Mouse (Mus musculus) adrenal gland, postnatal 36 days (tissue): ENCODE data around the gene Phox2b. TPM values are rescaled to one million over a fixed set of nuclear protein-coding genes. Genes with fewer than 3 reads are reported as not detected.

Experiments
- DNase-seq, 2 experiments: peaks; one replicate each; pipeline ENCODE4 v3.0.0; 2021; ENCODE audit warnings: mixed read lengths in 1 of 2
- long read RNA-seq, 2 experiments: library from polyadenylated mRNA; stranded (forward); transcript quantifications; one replicate each; pipeline ENCODE4 v2.0.0; 2021; ENCODE audit warnings: borderline sequencing depth in 2 of 2
- total RNA-seq, 2 experiments: library from RNA; stranded (reverse); gene quantifications; 2 replicates each; pipeline ENCODE4 v1.2.3; 2021

The Phox2b gene
- 10 to 100 TPM; 18.1 to 20.0 TPM for total RNA-seq
- long read RNA-seq, experiment 1, transcript Phox2b-201 (3 exons, 3,013 nt), result major isoform, 8 of 14 reads
- long read RNA-seq, experiment 1, partial matches to known transcripts, result 5 of 14 reads
- long read RNA-seq, experiment 1, other reads (novel, unspliced or antisense), result 1 of 14 reads
- long read RNA-seq, experiment 2, transcript Phox2b-201 (3 exons, 3,013 nt), result major isoform, 12 of 13 reads
- long read RNA-seq, experiment 2, partial matches to known transcripts, result 1 of 13 reads
- long read RNA-seq, experiment 2, other reads (novel, unspliced or antisense), result 0 of 13 reads

DNA sequence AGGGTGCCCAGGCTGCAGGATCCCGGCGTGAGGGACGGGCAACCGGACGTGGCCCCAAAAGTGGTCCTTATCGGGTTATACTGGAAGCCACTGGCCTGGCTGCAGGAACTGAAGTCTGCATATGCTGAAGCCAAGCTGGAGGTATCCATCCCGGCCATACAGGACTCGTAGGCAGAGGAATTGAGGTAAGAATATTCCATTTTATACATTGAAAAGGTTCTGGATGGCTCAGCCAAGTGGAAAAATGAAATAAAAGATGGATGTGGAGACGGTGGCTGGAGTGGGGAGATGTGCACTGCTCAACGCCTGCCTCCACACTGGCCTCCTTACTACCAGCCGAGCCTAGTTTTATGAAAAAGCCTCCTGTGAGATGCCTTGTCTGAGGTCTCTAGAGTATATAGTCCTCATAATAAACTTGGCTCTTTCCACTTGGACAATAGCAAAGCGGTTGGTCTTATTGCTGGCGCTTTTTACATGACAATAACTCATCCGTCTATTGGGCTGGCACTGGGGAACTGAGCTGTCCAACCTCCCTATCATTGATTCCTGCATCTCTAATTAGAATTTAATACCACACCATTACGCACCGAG, at the start of gene Phox2b:
Phox2b (minus strand) TSS at position 569 of the 591 bp plus-strand sequence.
- no peak for DNase-seq

DNA sequence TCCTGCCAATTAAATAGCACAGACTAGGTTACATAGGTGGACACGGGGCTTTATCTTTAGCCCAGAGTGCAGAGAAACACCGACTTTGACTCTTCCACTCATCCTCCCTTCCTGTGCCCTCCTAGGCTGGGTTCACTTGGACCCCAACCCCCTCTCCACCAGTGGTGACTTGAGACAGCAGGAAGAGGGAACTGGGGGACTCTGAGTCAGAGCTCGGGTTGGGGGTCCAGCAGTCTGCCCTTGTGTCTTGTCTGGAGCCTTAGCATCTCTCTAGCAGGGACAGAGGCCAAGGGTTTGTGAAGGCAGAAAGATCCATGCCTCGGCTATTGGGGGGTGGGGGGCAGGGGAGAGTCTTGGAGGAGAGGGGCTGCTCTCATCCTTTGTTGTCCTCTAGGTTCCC, 43.5 kb upstream of the Phox2b start:
- no peak for DNase-seq

DNA sequence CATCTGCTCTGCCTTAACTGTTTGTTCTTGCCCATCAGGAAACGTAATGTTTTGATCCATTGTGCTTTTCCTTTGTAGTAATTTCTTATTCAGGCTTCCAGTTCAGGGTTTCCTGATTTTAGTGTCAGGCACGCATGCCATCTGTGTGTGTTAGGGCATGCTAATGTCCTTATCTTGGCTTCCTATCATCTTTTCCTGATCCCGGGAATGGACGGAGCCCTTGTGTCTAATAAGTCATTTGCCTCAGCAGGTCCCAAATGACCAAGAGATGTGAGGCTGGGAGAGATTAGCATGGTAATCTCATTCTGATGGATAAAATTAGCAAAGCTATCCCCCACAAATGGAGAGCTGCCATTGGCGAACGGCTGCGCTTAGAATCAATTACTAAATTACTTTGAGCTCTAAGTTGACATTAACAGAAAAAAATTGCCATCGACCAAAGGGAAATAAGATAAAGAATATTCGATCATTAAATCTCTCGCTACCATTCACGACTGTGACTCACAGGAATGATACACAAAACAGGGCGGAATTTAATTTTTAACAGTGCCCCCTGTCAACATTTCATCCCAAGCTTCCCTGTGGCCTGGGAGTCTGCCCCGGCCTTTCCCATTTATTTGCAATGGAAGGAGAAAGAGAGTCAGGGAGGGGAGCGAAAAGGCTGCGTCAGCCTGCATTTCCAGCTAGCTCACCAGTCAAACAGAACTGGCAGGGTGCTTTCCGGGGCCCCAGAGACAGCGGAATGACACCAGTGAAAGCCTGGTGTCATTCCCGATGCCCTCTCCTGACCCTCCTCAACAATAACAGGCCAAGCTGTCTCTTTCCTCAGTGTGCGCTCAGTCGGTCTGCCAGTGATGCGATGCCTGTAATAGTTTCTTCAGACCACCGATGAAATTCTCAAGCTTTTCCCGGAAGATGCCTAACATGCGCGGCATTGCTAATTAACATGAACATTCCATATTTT, 40.2 kb upstream of the Phox2b start:
- no peak for DNase-seq

DNA sequence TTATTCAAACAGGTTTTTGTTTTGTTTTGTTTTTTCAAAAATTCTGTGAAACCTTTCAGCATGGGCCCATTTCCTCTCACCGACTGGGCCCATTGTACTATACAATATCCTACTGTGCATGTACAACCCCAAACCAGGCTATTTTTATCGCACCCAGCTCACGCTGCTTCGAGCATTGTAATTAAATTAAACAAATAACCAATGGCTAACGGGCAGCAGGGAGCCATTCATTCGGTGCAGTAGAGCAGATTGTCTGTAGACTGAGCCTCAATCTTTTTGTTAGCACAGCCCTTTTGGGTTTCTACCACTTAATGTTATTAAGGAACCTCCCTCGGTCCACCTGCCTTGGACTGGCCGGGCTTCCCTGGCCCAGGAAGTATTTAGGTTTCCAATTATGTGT, 39.5 kb upstream of the Phox2b start:
- no peak for DNase-seq

DNA sequence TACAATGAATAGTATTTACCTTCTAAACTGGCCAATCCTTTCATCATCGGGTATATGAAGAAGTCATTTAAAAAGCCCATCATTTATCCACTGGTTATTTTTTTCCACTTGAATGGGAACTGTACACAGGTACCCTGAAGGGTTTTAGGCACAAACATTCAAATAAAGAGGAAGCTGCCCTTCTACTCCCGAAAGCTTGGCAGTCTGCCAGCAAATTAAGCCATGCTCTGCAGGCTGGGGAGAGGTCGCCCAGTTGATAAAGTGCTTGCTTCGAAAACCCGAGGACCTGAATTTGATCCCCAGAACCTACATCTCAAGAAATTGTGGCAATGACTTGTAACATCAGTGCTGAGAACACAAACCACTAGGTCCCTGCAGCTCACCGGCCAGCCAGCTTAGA, 35.6 kb upstream of the Phox2b start:
- no peak for DNase-seq

DNA sequence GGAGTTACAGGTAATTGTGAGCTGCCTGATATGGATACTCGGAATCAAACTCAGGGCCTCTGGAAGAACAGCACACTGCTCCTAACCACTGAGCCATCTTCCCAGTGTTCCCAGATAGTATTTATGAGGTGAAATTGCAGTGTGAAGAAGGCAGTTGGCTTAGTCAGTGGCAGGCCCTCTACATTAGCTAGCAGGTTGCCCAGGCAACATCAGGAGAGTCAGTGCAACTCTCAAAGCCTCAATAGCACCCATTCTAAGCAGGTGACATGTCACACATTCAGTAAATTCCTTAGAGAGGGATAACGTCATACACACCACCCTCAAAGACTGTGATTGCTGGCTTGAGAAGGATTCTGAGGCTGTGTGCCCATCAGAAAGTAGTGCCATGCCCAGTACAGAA, 32.6 kb upstream of the Phox2b start:
- DNase-seq, result no peak

DNA sequence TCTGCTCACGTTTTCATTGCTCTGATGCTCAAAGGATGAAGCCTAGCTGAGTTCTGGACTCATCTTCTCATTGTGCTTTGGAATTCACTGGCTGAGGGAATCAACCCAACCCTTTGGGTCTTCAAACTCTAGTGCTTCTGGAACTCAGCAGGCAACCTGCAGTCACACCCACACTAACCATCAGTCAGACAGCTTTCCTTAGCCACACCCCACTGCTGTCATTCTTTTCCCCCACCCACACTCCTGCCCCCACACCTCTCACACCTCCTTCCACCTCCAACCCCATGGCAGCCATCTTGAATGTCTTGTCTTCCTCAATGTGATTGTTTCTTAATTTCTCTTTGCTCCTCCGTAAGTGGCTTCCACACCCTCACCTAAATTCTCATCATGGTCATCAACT, 7.2 kb upstream of the Phox2b start:
- DNase-seq, result no peak

DNA sequence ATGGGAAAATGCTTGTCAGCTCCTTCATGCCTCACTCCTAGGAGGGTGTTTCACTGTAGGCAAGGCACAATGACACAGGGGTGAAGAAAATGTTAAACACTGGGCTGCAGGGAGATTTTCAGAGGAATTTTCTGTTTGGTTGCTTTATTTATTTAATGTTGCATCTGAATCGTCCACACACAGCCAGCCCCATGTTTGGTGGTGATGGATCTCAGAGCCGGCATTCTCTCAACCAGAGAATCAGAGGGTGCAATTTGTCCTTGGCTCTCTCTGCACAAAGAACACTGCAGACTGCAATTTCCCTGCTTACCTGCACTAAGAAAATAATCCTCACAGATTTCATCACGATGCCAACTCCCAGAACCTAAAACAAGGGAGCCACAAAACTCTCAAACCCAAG, 3.9 kb upstream of the Phox2b start:
- no peak for DNase-seq

DNA sequence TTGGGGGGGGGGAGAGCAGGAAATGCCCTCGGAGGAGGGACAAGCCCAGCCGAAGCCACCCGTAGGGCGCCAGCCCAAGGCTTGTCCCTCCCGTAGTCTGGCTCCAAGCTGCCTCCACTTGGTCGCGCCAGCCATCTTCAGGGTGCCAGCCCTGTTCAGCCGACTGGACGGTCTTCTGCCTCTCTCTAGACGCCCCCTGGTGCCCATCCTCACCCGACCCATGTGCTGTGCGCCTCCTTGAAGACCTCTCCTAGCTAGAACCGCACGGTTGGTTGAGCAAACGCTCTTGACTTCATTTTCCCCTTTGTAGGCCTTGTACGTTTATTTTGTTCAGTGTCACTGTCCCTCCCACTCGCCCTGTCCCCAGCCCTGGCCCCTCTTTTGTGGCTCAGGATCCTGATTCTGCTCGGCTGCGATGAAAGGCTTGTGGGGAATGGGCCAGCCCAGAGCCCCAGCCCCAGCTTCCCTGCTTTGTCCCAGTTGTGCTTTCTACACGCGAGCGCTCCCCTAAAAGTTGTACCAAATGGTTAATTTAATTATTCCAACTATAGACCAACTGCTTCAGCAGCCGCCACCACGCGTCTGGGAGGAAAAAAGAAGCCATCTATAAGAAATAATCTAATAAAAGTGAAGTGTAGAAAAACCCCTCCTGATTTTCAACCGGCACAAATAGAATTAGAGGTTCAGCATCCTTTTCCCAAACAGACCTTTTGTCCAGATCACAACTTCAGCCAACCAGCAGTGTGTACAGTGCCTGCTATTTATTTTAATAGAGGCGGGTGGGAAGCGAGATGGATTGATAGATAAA, 2.9 kb upstream of the Phox2b start:
- no peak for DNase-seq

DNA sequence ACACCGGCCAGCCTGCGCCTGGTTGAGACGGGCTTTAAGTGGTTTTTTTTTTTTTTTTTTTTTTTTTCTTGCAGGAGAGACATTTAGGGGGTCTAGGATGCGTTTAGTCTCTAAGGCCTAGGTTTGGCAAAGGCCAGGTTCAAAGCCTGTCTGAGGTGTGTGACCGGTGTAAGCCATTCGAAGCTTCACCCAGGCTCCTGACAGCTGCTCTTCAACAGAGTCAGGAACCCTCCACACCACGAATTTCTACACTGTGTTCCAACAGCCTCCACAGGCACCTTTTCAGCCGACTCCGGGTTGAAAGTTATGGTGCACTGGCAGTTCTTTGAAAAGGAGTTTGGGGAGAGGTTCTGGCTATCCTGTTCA, 2.3 kb upstream of the Phox2b start:
- no peak for DNase-seq

DNA sequence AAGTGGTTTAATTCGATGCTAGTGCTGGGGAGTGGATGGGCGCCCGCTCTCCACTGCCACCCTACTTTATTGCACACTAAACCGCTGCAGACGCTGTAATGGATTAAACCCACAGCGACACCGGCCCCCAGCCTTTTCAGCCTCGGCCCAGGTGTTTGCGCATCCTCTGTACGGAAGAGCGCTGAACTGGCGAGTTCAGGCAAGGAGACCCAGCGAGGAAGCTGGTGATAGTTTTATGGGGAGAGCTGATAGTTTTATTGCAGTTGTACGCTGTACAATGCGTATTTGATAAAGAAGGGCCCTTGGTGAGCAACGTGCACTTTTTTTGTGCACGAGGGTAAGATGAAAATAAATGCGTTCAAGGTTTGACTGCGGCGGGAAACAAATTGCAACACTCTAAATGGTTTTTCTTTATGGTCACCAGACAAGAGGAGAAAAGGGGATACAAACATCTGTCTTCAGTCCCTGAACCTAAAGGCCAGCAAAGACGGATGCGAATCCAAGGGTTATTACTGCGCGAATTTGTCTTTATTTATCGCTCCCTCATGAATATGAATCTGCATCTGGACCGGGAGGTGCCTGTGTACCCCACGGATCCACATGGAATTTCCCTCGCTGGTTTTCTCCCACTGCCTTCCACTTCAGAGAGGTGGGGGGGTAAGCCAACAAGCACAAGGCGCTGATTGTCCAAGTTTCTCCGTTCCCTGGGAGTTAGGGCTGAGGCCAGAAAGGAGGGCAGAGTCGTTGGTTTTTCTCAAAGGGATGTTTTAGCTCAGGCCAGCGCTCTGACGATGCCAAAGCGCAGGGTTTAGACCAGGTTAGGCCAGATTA, 1.7 kb upstream of the Phox2b start:
- DNase-seq, result no peak

DNA sequence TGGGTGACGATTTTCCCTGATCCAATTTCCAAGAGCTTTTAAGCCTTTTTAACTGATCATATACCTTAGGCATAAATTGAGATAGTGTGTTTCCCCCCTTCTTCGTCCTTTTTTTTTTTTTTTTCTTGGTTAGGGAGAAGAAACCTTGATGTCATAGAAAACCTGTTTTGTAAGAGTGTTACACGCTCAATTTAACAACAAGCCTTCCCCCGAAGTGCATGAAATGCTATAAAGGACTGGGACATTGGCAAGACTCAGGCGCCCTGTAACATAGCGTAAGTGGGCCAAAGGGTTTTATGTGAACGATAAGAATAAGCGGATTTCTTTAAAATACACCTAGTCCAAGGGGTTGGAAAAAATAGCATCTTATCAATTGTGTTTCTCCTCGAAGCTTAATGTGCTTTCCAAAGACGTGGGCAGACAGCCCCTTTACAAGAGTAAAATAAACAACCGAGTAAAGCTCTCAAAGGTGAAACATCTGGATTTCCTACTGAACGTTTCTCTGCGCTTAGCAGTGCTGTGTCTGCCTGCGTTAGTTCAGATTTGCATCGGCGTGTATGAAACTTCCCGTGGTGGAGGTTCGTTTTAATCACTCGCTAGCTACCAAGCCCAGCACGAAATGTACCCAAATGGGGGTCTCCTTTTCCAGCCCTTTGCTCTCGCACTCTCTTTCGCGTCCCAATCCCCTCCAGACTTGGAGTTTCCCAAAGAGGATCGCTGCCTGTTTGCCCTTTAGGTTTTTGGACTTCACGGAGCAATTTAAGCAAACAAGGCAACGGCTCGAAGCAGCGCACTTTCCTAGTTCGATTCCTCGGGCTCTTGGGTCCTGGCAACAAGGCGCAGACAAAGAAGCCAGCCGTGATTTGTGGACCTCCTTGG, 531 bp upstream of the Phox2b start:
- no peak for DNase-seq

DNA sequence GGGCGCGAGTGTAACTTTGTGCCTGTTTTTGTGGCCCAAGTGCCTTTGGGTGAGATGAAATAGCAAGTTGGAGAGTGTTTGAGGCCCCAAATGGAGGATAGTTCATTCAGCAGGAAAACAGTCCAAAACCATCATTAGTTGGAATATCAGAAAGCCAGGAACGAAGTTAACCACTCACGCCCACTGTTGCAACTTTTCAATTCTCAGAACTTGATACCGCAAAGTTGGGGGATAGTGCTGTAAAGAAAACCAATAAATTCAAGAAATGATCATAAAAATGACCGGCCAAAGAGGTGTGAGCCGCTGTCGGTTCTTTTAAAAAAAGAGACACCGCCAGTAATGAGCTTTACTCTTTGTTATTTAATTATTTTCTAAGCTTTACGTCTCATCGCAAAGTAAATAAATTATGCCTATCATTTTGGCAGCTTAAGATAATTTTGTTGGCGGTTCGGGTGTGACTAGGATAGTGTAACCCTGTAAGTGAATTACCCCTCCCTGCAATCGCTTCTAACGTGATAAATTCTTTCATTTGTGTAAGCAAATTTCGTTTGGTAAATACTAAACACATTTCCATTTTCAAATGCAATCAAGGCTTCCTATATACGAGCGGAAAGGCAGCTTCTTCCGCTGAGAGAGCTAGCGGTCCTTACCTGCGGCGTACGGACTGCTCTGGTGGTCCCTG, 909 bp downstream of the Phox2b start:
- DNase-seq, result no peak

DNA sequence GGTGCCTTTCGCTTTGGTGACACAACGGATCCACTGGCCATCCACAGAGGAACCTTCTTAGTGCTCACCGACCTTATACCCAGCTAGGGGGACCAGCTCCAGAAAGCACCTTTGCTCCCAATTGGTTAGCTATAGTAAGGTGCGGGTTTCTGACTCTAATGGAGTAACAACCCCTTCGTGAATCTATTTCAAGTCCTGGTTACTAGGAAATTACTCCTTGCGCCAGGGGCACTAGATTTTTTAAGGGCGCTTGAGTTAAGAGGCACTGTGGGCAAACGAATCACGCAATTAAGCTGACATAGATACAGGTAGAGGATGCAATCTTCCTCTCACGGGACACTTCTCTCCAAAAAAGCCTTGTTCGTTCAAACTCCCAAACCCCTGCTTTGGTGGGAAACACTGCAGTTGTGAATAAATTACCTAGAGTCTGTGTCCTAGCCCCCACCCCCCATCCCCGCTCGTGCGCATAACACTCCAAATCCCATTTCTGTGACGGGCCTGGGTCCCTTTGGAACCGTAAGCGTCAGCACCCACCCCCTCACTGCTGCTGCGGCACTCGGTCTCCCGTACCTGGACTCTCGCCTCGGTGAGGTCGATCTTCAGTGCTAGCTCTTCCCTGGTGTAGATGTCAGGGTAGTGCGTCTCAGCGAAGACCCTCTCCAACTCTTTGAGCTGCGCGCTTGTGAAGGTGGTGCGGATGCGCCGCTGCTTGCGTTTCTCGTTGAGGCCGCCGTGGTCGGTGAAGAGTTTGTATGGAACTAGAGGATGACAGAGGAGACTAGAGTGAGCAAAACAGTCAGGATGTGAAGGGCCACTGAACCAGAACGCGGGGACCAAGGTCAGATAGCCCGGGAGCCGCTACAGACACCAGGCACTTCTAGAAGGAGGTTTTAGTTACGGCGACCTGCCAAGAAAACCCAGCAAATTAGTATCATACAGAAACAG, 1.7 kb downstream of the Phox2b start:
- DNase-seq, result no peak

DNA sequence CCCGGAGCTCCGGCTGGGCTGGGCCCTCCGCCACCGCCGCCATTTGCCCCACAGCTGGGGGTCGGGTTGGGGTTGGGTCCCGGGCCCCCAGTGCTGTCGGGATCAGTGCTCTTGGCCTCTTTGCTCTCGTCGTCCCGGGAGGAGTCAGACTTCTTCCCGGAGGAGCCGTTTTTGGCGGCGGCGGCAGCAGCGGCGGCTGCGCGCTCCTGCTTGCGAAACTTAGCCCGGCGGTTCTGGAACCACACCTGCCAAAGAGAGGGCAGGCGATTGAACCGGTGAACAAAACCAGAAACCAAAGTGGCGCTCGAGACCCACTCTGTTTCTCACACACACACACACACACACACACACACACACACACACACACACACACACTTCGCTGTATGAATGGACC, 2.7 kb downstream of the Phox2b start:
- DNase-seq, result peak; percentile 33 to 54

DNA sequence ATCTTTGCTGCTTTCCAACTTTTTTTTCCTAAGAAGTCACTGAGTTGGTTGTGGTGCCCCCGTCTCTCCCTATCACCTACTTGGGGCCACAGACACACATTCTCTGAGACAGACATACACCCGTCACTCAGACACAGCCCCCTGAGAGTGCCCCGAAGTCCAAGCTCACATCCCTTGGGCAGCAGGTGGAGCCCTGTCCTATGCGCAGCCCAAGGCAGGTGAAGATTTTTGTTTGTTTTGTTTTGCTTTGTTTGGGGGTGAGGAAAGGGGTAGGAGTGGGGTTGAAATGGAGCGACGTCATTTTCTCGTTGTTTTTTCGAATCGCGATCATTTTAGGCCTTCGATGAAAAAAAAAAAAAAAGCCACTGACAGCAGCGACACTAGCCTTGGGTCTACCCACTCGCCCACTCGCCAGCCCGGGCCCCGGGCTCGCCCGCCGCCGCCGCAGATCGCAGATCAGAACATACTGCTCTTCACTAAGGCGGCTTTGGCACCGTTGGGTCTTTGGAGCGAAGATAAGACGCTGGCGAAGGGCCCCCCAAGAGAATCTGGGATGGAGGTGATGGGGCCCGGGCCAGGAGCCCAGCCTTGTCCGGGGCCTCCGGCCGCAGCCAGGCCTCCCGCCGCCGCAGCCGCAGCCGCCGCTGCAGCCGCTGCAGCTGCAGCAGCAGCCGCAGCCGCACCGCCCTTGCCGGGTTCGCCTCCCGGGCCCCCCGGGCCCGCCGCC, 3.3 kb downstream of the Phox2b start:
- no peak for DNase-seq

DNA sequence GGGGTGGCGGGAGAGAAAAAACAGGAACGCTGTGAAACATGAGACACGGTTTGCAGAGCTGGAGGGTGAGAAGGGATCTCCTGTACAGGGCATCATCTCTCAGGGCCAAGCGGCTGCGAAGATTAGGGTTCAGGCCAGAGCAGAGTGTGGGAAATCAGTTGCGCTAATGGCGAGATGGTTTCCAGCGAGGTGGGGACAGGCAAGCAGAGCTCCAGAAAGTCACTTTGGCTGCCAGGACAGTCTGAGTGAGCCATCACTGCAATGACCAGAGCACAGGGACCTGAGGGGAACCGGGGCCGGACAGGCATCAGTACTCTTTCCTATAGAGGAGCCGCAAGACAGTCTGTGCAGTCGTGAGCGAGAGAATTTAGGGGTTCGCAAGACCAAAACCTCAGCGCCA, 3.9 kb downstream of the Phox2b start:
- no peak for DNase-seq

DNA sequence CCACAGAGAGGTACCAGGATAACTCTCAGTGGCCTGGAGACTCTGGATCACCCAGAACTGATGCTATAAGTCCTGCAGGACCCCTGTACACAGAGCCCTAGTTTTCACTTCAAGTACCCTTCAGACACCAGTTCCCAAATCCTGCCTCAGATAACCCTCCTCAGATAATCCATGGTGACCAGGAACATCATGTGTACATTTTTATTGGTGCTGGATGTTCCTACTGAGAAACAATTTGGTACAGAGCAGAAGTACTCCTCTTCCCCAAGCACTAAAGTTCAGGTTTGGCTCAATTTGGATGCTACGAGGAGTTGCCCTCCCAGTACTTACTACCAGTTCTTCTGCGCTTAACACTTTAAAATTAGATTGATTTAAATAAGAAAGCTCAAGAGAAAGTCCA, 5.1 kb downstream of the Phox2b start:
- no peak for DNase-seq
